In genomic region chr12:92040481-92040880, GRCm38 (mm10) we compare ENCODE assay signal across 12 mouse cellular contexts.
DNase-seq lines count a peak whose midpoint lies in the region; ATAC-seq lines count a peak whose summit lies in the region.
"Had no signal": no experiment of that assay in that cellular context is flagged by ENCODE, and none has a peak within 500 bp of the region (broad histone marks: within the 10 kb centered on the region; RNA-seq: fewer than 3 reads in every experiment).

No protein-coding gene starts in this region.

- no peaks in the 10 kb centered on the region for H3K27me3 ChIP-seq in intestine, embryonic 14.5 days (replicated peaks; ENCODE audit: control insufficient read depth, insufficient read depth, low read length)
- no peaks in the 10 kb centered on the region for H3K27me3 ChIP-seq in intestine, embryonic 16.5 days (replicated peaks; ENCODE audit: control insufficient read depth, insufficient read depth, low read length)
- no peaks in the 10 kb centered on the region for H3K27me3 ChIP-seq in embryonic facial prominence, embryonic 14.5 days (replicated peaks; ENCODE audit: control insufficient read depth, insufficient read depth, low read length)
- H3K27me3 ChIP-seq: hindbrain, embryonic 13.5 days had no signal

- DNase-seq in intestine, embryonic 14.5 days (ENCODE audit: low spot score) = peak; percentile 83
- peak; percentile 5 for DNase-seq in 416B (ENCODE audit: low read depth)
- DNase-seq in R1 (ENCODE audit: low read depth, low spot score) = peak; percentile 46
- DNase-seq in embryonic facial prominence, embryonic 14.5 days (ENCODE audit: low spot score) = peak; percentile 66
- no peak for DNase-seq in cerebellum, adult 18-20 months
- DNase-seq in right cerebral cortex, postnatal 25 days = no peak
- DNase-seq: forebrain, postnatal 0 days; spleen, adult 18-20 months had no signal

- no peak overlapping the region for H3K9ac ChIP-seq in intestine, embryonic 14.5 days (ENCODE audit: low read length)
- H3K9ac ChIP-seq in intestine, embryonic 16.5 days (ENCODE audit: low read depth, low read length) = no peak overlapping the region
- no peak overlapping the region for H3K9ac ChIP-seq in embryonic facial prominence, embryonic 14.5 days (ENCODE audit: low read depth, low read length)
- H3K9ac ChIP-seq: forebrain, postnatal 0 days; hindbrain, embryonic 13.5 days had no signal

- ATAC-seq in intestine, embryonic 14.5 days (replicated peaks; ENCODE audit: low FRiP score, low TSS enrichment, low read depth) = no peak
- no peak for ATAC-seq in intestine, embryonic 16.5 days
- no peak for ATAC-seq in embryonic facial prominence, embryonic 14.5 days (ENCODE audit: low read depth)
- no peak for ATAC-seq in CD4-positive, CD25-positive, alpha-beta regulatory T cell, adult 4 months
- ATAC-seq: forebrain, postnatal 0 days had no signal

- no peaks in the 10 kb centered on the region for H3K4me1 ChIP-seq in intestine, embryonic 14.5 days (replicated peaks; ENCODE audit: control insufficient read depth, insufficient read depth, low read length)
- no peaks in the 10 kb centered on the region for H3K4me1 ChIP-seq in intestine, embryonic 16.5 days (ENCODE audit: control insufficient read depth, insufficient read depth, low read length)
- no peaks in the 10 kb centered on the region for H3K4me1 ChIP-seq in embryonic facial prominence, embryonic 14.5 days (ENCODE audit: control insufficient read depth, insufficient read depth, low read length)
- H3K4me1 ChIP-seq: hindbrain, embryonic 13.5 days had no signal

- WGBS in intestine, embryonic 14.5 days = 82% methylated on average over 1 of the region's 1 CpGs
- WGBS in intestine, embryonic 16.5 days = 58% methylated on average over 1 of the region's 1 CpGs
- 69% methylated on average over 1 of the region's 1 CpGs for WGBS in embryonic facial prominence, embryonic 14.5 days

- H3K36me3 ChIP-seq in intestine, embryonic 14.5 days (ENCODE audit: control insufficient read depth, insufficient read depth, low read length) = no peaks in the 10 kb centered on the region
- no peaks in the 10 kb centered on the region for H3K36me3 ChIP-seq in intestine, embryonic 16.5 days (ENCODE audit: control insufficient read depth, insufficient read depth, low read length)
- no peaks in the 10 kb centered on the region for H3K36me3 ChIP-seq in embryonic facial prominence, embryonic 14.5 days (ENCODE audit: control insufficient read depth, insufficient read depth, low read length)
- H3K36me3 ChIP-seq: hindbrain, embryonic 13.5 days had no signal

- H3K4me2 ChIP-seq in intestine, embryonic 14.5 days (ENCODE audit: low read length) = no peak overlapping the region
- H3K4me2 ChIP-seq in intestine, embryonic 16.5 days (ENCODE audit: low read depth, low read length) = no peak overlapping the region
- no peak overlapping the region for H3K4me2 ChIP-seq in embryonic facial prominence, embryonic 14.5 days (ENCODE audit: low read depth, low read length)
- H3K4me2 ChIP-seq: hindbrain, embryonic 13.5 days had no signal

- no peaks in the 10 kb centered on the region for H3K9me3 ChIP-seq in intestine, embryonic 14.5 days (ENCODE audit: control insufficient read depth, low read length)
- no peaks in the 10 kb centered on the region for H3K9me3 ChIP-seq in intestine, embryonic 16.5 days (ENCODE audit: control insufficient read depth, low read length)
- no peaks in the 10 kb centered on the region for H3K9me3 ChIP-seq in embryonic facial prominence, embryonic 14.5 days (ENCODE audit: control insufficient read depth, low read length)

- no peak overlapping the region for H3K4me3 ChIP-seq in intestine, embryonic 14.5 days (ENCODE audit: low read depth, low read length)
- no peak overlapping the region for H3K4me3 ChIP-seq in intestine, embryonic 16.5 days (ENCODE audit: low read length)
- no peak overlapping the region for H3K4me3 ChIP-seq in embryonic facial prominence, embryonic 14.5 days (ENCODE audit: low read depth, low read length)
- H3K4me3 ChIP-seq: hindbrain, embryonic 13.5 days; layer of hippocampus, adult 2 months had no signal

- H3K27ac ChIP-seq in intestine, embryonic 14.5 days (ENCODE audit: low read depth) = no peak overlapping the region
- no peak overlapping the region for H3K27ac ChIP-seq in intestine, embryonic 16.5 days (ENCODE audit: low read length)
- no peak overlapping the region for H3K27ac ChIP-seq in embryonic facial prominence, embryonic 14.5 days (replicated peaks; ENCODE audit: low read depth, low read length)
- H3K27ac ChIP-seq: hindbrain, embryonic 13.5 days; layer of hippocampus, adult 2 months had no signal

Comparison
In these comparisons a context has a peak if more than half of its experiments do, and no peak if none do; other contexts are left out.
1. DNase-seq: peak in intestine, embryonic 14.5 days (single experiment), 416B (single experiment), R1 (single experiment) and embryonic facial prominence, embryonic 14.5 days (single experiment); none in cerebellum, adult 18-20 months (0 of 2) and right cerebral cortex, postnatal 25 days (single experiment).